Mouse (Mus musculus) lung, adult 2 months (tissue): Measurements from ENCODE around the gene Adgrv1. TPM values are rescaled to one million over a fixed set of nuclear protein-coding genes. Genes with fewer than 3 reads are reported as not detected.
A peak's percentile ranks its signal among the peaks of the same experiment; 100 is the strongest.
"Not testable (repeated sequence)": the region's sequence is repeated elsewhere in the genome, so short reads cannot be mapped to it uniquely, and the experiment has no call there.

Experiments
- DNase-seq: peaks from one replicate; pipeline ENCODE4 v3.0.0; 2022
- H3K4me1 ChIP-seq: fragments of 200-500 bp; 2 replicates; pipeline ENCODE4 v1.6.1; 2011; ENCODE audit warnings: low read length; ENCODE audit not compliant: control insufficient read depth, insufficient read depth
- H3K4me3 ChIP-seq: fragments of 200-500 bp; replicated peaks from 2 replicates; pipeline ENCODE3; 2011; ENCODE audit warnings: low read depth, mild to moderate bottlenecking, control low read depth, low read length; ENCODE audit errors: extremely low read depth
- CTCF ChIP-seq: fragments of 200-500 bp; IDR thresholded peaks from 2 replicates; pipeline ENCODE4 v1.5.1; 2011; ENCODE audit warnings: mild to moderate bottlenecking, low read length, control low read depth; ENCODE audit not compliant: insufficient read depth
- POLR2A ChIP-seq: fragments of 200-500 bp; IDR thresholded peaks from 2 replicates; pipeline ENCODE4 v1.6.1; 2011; ENCODE audit warnings: low read depth, mild to moderate bottlenecking, control low read depth, low read length, borderline replicate concordance; ENCODE audit errors: extremely low read depth
- WGBS: fragments of 180-500 bp; shearing (Covaris S2); methylation state at CpG from one replicate; pipeline ENCODE4 v1.1.7; 2018; 5-methylcytosine and 5-hydroxymethylcytosine counted together
- polyA plus RNA-seq: library from polyadenylated mRNA; depleted of rRNA; stranded (reverse); fragments of >200 nt; gene quantifications from 2 replicates; pipeline ENCODE4 v1.2.3, GENCODE M21; 2012

Adgrv1 gene
- polyA plus RNA-seq, 1 experiment = 1.3 TPM

GRCm38 (mm10) chr13:81656091-81656850 is 23.3 kb upstream of the Adgrv1 start:
- DNase-seq = no peak

GRCm38 (mm10) chr13:81650382-81650781 is 17.4 kb upstream of the Adgrv1 start:
- not testable (repeated sequence) for H3K4me1 ChIP-seq, DNase-seq, H3K4me3 ChIP-seq
- WGBS = 72% methylated on average over 5 of the region's 6 CpGs

More at GRCm38 (mm10) chr13:81656091-81656850, 23.3 kb upstream of the Adgrv1 start:
- Histone ChIP-seq H3K4me1 (no peaks in the 10 kb centered on the region; the same call in none of the 2 replicates), H3K4me3 (no peak overlapping the region)
- TF ChIP-seq POLR2A (no peak), CTCF (no peak)
- 38% methylated on average over 14 of the region's 14 CpGs for WGBS

GRCm38 (mm10) chr13:81646348-81646747 is 13.4 kb upstream of the Adgrv1 start:
- WGBS = 73% methylated on average over 6 of the region's 6 CpGs
- no peaks in the 10 kb centered on the region for H3K4me1 ChIP-seq

GRCm38 (mm10) chr13:81644047-81644565 is 11.2 kb upstream of the Adgrv1 start:
- 84% methylated on average over 11 of the region's 11 CpGs for WGBS
- no peaks in the 10 kb centered on the region for H3K4me1 ChIP-seq
- TF ChIP-seq CTCF = no peak
- no peak for TF ChIP-seq POLR2A
- no peak overlapping the region for H3K4me3 ChIP-seq
- DNase-seq = no peak

More at GRCm38 (mm10) chr13:81646348-81646747, 13.4 kb upstream of the Adgrv1 start:
- TF ChIP-seq CTCF (no peak), POLR2A (no peak)
- no peak for DNase-seq
- H3K4me3 ChIP-seq = no peak overlapping the region

- Histone ChIP-seq H3K4me3 (no peak overlapping the region), H3K4me1 (no peaks in the 10 kb centered on the region)
- whole genome bisulfite sequencing = 50% methylated on average over 7 of the region's 7 CpGs
- no peak for TF ChIP-seq POLR2A
- TF ChIP-seq CTCF = no peak
- DNase-seq = no peak
Observed at GRCm38 (mm10) chr13:81642491-81643149, 9.7 kb upstream of the Adgrv1 start.

- WGBS = 11% methylated on average over 8 of the region's 8 CpGs
- DNase-seq = peak; percentile 18
- H3K4me1 ChIP-seq = no peaks in the 10 kb centered on the region
- no peak overlapping the region for H3K4me3 ChIP-seq
- TF ChIP-seq CTCF = peak; percentile 48
- no peak for TF ChIP-seq POLR2A
Observed at GRCm38 (mm10) chr13:81641289-81642045, 8.5 kb upstream of the Adgrv1 start.

GRCm38 (mm10) chr13:81640881-81641280 is 7.9 kb upstream of the Adgrv1 start:
- no peak for DNase-seq
- TF ChIP-seq POLR2A (no peak), CTCF (no peak)
- no peak overlapping the region for H3K4me3 ChIP-seq
- H3K4me1 ChIP-seq = no peaks in the 10 kb centered on the region
- WGBS = 25% methylated on average over 6 of the region's 6 CpGs

- no peak for DNase-seq
- WGBS = 54% methylated on average over 4 of the region's 4 CpGs
Observed at GRCm38 (mm10) chr13:81639624-81640023, 6.7 kb upstream of the Adgrv1 start.

GRCm38 (mm10) chr13:81630566-81630965 is 2.4 kb downstream of the Adgrv1 start:
- 71% methylated on average over 5 of the region's 5 CpGs for WGBS
- Histone ChIP-seq H3K4me3 (no peak overlapping the region), H3K4me1 (peaks cover 2% of the 10 kb centered on the region; the same call in 1 of the 2 replicates)
- DNase-seq = no peak
- TF ChIP-seq POLR2A (no peak), CTCF (no peak)

More at GRCm38 (mm10) chr13:81639624-81640023, 6.7 kb upstream of the Adgrv1 start:
- H3K4me1 ChIP-seq = no peaks in the 10 kb centered on the region
- H3K4me3 ChIP-seq = no peak overlapping the region
- no peak for TF ChIP-seq POLR2A
- TF ChIP-seq CTCF = no peak
